ENCODE assay signal across 9 mouse cellular contexts in genomic region chr5:53212782-53213710, GRCm38 (mm10). TPM values are rescaled to one million over a fixed set of nuclear protein-coding genes. Genes with fewer than 3 reads are reported as not detected.
DNase-seq lines count a peak whose midpoint lies in the region; ATAC-seq and TF ChIP-seq lines count a peak whose summit lies in the region.
"Had no signal": no experiment of that assay in that cellular context is flagged by ENCODE, and none has a peak within 500 bp of the region (broad histone marks: within the 10 kb centered on the region; RNA-seq: fewer than 3 reads in every experiment).

No protein-coding gene starts in this region.

- H3K36me3 ChIP-seq in heart, adult 2 months (ENCODE audit: control insufficient read depth, insufficient read depth, low read length), result no peaks in the 10 kb centered on the region
- no peaks in the 10 kb centered on the region for H3K36me3 ChIP-seq in limb, embryonic 15.5 days

- no peak for TF ChIP-seq EP300 in heart, adult 2 months (IDR thresholded peaks at IDR 0.05; ENCODE audit: insufficient read depth, low read depth, low read length)

- H3K9ac ChIP-seq in heart, adult 2 months (ENCODE audit: low read depth, low read length), result peak overlapping the region; percentile 66
- peak overlapping the region; percentile 50 for H3K9ac ChIP-seq in limb, embryonic 15.5 days

- no peak for TF ChIP-seq CTCF in heart, adult 2 months (IDR thresholded peaks at IDR 0.05)

- H3K79me2 ChIP-seq in heart, adult 2 months (replicated peaks; ENCODE audit: control insufficient read depth, insufficient read depth, low read length), result no peaks in the 10 kb centered on the region

- H3K4me2 ChIP-seq in limb, embryonic 15.5 days, result peak overlapping the region; percentile 99

- H3K4me1 ChIP-seq in heart, adult 2 months (ENCODE audit: control insufficient read depth, insufficient read depth, low read length), result no peaks in the 10 kb centered on the region; the same call in 1 of the 2 replicates
- peaks cover 12% of the 10 kb centered on the region for H3K4me1 ChIP-seq in limb, embryonic 15.5 days

- H3K27me3 ChIP-seq in heart, adult 2 months (ENCODE audit: control insufficient read depth, insufficient read depth, low read length), result peaks cover 8% of the 10 kb centered on the region
- peaks cover 51% of the 10 kb centered on the region for H3K27me3 ChIP-seq in limb, embryonic 15.5 days

- no peak overlapping the region for H3K27ac ChIP-seq in heart, adult 2 months
- H3K27ac ChIP-seq in limb, embryonic 15.5 days, result no peak overlapping the region

- no peak for TF ChIP-seq POLR2A in heart, adult 2 months (IDR thresholded peaks at IDR 0.05; ENCODE audit: insufficient read depth, low read depth, low read length)

- peak overlapping the region; percentile 48 for H3K4me3 ChIP-seq in heart, adult 2 months
- peak overlapping the region; percentile 61 for H3K4me3 ChIP-seq in limb, embryonic 15.5 days
- H3K4me3 ChIP-seq: erythroblast, embryonic 14.5 days had no signal

- no peaks in the 10 kb centered on the region for H3K9me3 ChIP-seq in limb, embryonic 15.5 days

- peak; percentile 21; the same call in 1 of the 2 replicates for ATAC-seq in limb, embryonic 15.5 days (ENCODE audit: insufficient number of reproducible peaks, low FRiP score, low TSS enrichment, low read depth)

- intact Hi-C loops in heart, adult 2 months (cut with DNase I), result no loop called here
- intact Hi-C loops in heart, postnatal 36 days (cut with DNase I), result no loop called here

- 2% methylated on average over 72 of the region's 99 CpGs for WGBS in heart, adult 2 months
- 1% methylated on average over 37 of the region's 99 CpGs for WGBS in limb, embryonic 15.5 days

- DNase-seq in heart, adult 2 months, result peak; percentile 29 to 30
- DNase-seq in heart, adult 8-10 months (ENCODE audit: low spot score), result no peak
- DNase-seq in T-cell, adult 2 months (ENCODE audit: low spot score), result peak; percentile 4
- DNase-seq in embryo, embryonic 11 days, result peak; percentile 56
- peak; percentile 5 to 15 for DNase-seq in heart, postnatal 36 days
- peak; percentile 54 for DNase-seq in neural tube, embryonic 10.5 days (ENCODE audit: extremely low spot score, low spot score)
- no peak for DNase-seq in c-Kit-positive CD71-positive TER-119-positive erythroid progenitor cells, embryonic 14.5 days (ENCODE audit: low spot score)

RNA-seq across cellular contexts. Expression of gene Sel1l3, which starts 0.7 kb away (rescaled TPM):
- 1 to 10 TPM; 1.5 to 1.6 TPM for total RNA-seq in heart, adult 2 months (2021)
- polyA plus RNA-seq in heart, adult 2 months (2012; rRNA removed), result 0.86 and 1.1 TPM in 2 replicates
- total RNA-seq in heart, adult 8-10 months (2022), result 1 to 10 TPM; 1.2 to 1.8 (median 1.6) TPM
- total RNA-seq in heart, postnatal 36 days (2021), result 1 to 10 TPM; 1.3 to 2.8 TPM
- 1.6 and 3.4 TPM in 2 replicates for polyA plus RNA-seq in limb, embryonic 15.5 days (2015; fragmentation: Nextera tagmentation; extraction: Ambion mirVana)
- polyA plus RNA-seq: erythroblast, embryonic 14.5 days had no signal

RNA-seq across cellular contexts. Expression of gene Smim20, which starts 53.8 kb away (rescaled TPM):
- total RNA-seq in heart, adult 2 months (2021), result 10 to 100 TPM; 92.3 to 100.0 TPM
- 115 and 189 TPM in 2 replicates for polyA plus RNA-seq in heart, adult 2 months (2012; rRNA removed)
- total RNA-seq in heart, adult 8-10 months (2022), result 100 to 1,000 TPM; 101 to 111 (median 105) TPM
- 100 to 1,000 TPM in 1 of 2 experiments, 10 to 100 TPM in 1; 95.9 to 107 TPM for total RNA-seq in heart, postnatal 36 days (2021)
- 80.7 and 87.5 TPM in 2 replicates for polyA plus RNA-seq in limb, embryonic 15.5 days (2015; fragmentation: Nextera tagmentation; extraction: Ambion mirVana)

Comparison
In these comparisons a context has a peak if more than half of its experiments do, and no peak if none do; other contexts are left out.
1. DNase-seq: peak in heart, adult 2 months (2 of 2), T-cell, adult 2 months (single experiment), embryo, embryonic 11 days (single experiment), heart, postnatal 36 days (2 of 2) and neural tube, embryonic 10.5 days (single experiment); none in heart, adult 8-10 months (single experiment) and c-Kit-positive CD71-positive TER-119-positive erythroid progenitor cells, embryonic 14.5 days (single experiment).